Comparison of ENCODE assay signal across 22 mouse cellular contexts in the genomic region with DNA sequence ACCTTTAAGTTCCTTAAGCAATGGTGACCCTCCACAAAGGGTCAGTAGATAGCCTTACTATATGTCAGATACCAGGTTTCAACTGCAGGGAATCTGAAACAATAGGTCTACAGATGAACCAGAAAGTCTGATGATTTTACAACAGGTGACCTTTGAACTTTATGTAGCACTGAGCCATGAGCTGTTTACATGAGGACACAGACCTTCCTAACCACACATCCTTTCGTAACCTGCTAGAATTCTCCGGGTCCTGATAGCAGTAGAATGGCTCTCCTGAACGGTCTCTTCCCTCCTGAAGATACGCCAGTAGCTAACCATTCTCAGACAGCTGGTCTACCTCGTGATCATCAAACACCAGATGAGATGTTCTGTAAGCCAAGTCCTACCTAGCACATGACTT. TPM values are rescaled to one million over a fixed set of nuclear protein-coding genes. Genes with fewer than 3 reads are reported as not detected.
"Had no signal": no experiment of that assay in that cellular context is flagged by ENCODE, and none has a peak within 500 bp of the region (broad histone marks: within the 10 kb centered on the region; RNA-seq: fewer than 3 reads in every experiment).

No protein-coding gene starts in this region.

- H3K27me3 ChIP-seq: kidney, embryonic 15.5 days; neural tube, embryonic 13.5 days; stomach, embryonic 15.5 days had no signal

- H3K4me3 ChIP-seq: kidney, embryonic 15.5 days; left cerebral cortex, adult 2 months; megakaryocyte, embryonic 14.5 days; midbrain, embryonic 10.5 days; neural tube, embryonic 13.5 days; stomach, embryonic 15.5 days had no signal

- H3K9me3 ChIP-seq: kidney, embryonic 15.5 days; midbrain, embryonic 10.5 days; neural tube, embryonic 13.5 days; stomach, embryonic 15.5 days had no signal

- DNase-seq: kidney, adult 11 months; kidney, adult 8-10 months; kidney, postnatal 10 days; kidney, postnatal 36 days; layer of hippocampus, postnatal 36 days; lung, embryonic 14.5 days; midbrain, embryonic 14.5 days; retina, postnatal 1 day; right cerebral cortex, postnatal 25 days; spleen, adult 18-20 months; thymus, postnatal 25 days had no signal

- H3K4me2 ChIP-seq: kidney, embryonic 15.5 days; lung, embryonic 14.5 days; neural tube, embryonic 13.5 days; stomach, embryonic 15.5 days had no signal

- ATAC-seq: lung, postnatal 0 days had no signal

- H3K36me3 ChIP-seq: kidney, embryonic 15.5 days; midbrain, embryonic 10.5 days; neural tube, embryonic 13.5 days; stomach, embryonic 15.5 days had no signal

- H3K9ac ChIP-seq: kidney, embryonic 15.5 days; liver, embryonic 14.5 days; lung, embryonic 14.5 days; neural tube, embryonic 13.5 days; stomach, embryonic 15.5 days had no signal

- H3K4me1 ChIP-seq: kidney, embryonic 15.5 days; neural tube, embryonic 13.5 days; stomach, embryonic 15.5 days had no signal

- H3K27ac ChIP-seq: kidney, embryonic 15.5 days; left cerebral cortex, adult 2 months; liver, embryonic 14.5 days; midbrain, embryonic 10.5 days; neural tube, embryonic 13.5 days; stomach, embryonic 15.5 days had no signal

RNA-seq across cellular contexts. Expression of a gene that starts 2.9 kb away (rescaled TPM):
- polyA plus RNA-seq: kidney, embryonic 15.5 days; limb, embryonic 11.5 days; limb, embryonic 14.5 days; liver, embryonic 14.5 days; lung, embryonic 14.5 days; lung, postnatal 0 days; midbrain, embryonic 10.5 days; midbrain, embryonic 14.5 days; neural tube, embryonic 13.5 days; stomach, embryonic 15.5 days; thymus, postnatal 0 days had no signal

RNA-seq across cellular contexts. Expression of a gene that starts 23.9 kb away (rescaled TPM):
- polyA plus RNA-seq: neural tube, embryonic 13.5 days had no signal
